Mouse (Mus musculus): Measurements from ENCODE around the gene Pip4k2c. TPM values are rescaled to one million over a fixed set of nuclear protein-coding genes. Genes with fewer than 3 reads are reported as not detected.

Pip4k2c gene
- polyA plus RNA-seq (2016; fragmentation: Nextera tagmentation; extraction: Ambion mirVana), result 27.9 and 29.3 TPM in 2 replicates

- peaks cover 21% of the 10 kb centered on the region for H3K36me3 ChIP-seq
- no peaks in the 10 kb centered on the region for H3K27me3 ChIP-seq (ENCODE audit: insufficient read depth, poor library complexity, severe bottlenecking)
- DNase-seq (ENCODE audit: low spot score), result peak; percentile 95
- peak within 1 kb of the TSS; percentile 88 for H3K27ac ChIP-seq
- peaks cover 20% of the 10 kb centered on the region for H3K4me1 ChIP-seq
- no peaks in the 10 kb centered on the region for H3K9me3 ChIP-seq
- H3K4me3 ChIP-seq, result peak within 1 kb of the TSS; percentile 94
- WGBS, result under 1% methylated on average over 46 of the region's 47 CpGs
These were observed at the start of gene Pip4k2c for GRCm38 (mm10) chr10:127211414-127211854. TSS of gene Pip4k2c (minus strand) at chr10:127211585.

- H3K27me3 ChIP-seq (ENCODE audit: insufficient read depth, poor library complexity, severe bottlenecking), result peaks cover 38% of the 10 kb centered on the region
- H3K9me3 ChIP-seq, result no peaks in the 10 kb centered on the region
- DNase-seq (ENCODE audit: low spot score), result no peak
- WGBS, result 72% methylated on average over 8 of the region's 8 CpGs
- peaks cover 9% of the 10 kb centered on the region for H3K4me1 ChIP-seq
- H3K27ac ChIP-seq, result no peak overlapping the region
- no peak overlapping the region for H3K4me3 ChIP-seq
- no peaks in the 10 kb centered on the region for H3K36me3 ChIP-seq
These were observed 47.1 kb upstream of the Pip4k2c start for GRCm38 (mm10) chr10:127258489-127258888.

- Histone ChIP-seq H3K4me1 (peaks cover 5% of the 10 kb centered on the region), H3K9me3 (no peaks in the 10 kb centered on the region), H3K27me3 (ENCODE audit: insufficient read depth, poor library complexity, severe bottlenecking) (peaks cover 32% of the 10 kb centered on the region), H3K36me3 (no peaks in the 10 kb centered on the region), H3K4me3 (no peak overlapping the region), H3K27ac (no peak overlapping the region)
- DNase-seq (ENCODE audit: low spot score), result no peak
- 79% methylated on average over 6 of the region's 6 CpGs for WGBS
These were observed 46.4 kb upstream of the Pip4k2c start for GRCm38 (mm10) chr10:127257790-127258189.

GRCm38 (mm10) chr10:127255625-127256345 lies 44.4 kb upstream of the Pip4k2c start:
- WGBS, result 19% methylated on average over 14 of the region's 14 CpGs
- Histone ChIP-seq H3K9me3 (no peaks in the 10 kb centered on the region), H3K27me3 (ENCODE audit: insufficient read depth, poor library complexity, severe bottlenecking) (peaks cover 12% of the 10 kb centered on the region), H3K36me3 (no peaks in the 10 kb centered on the region), H3K4me1 (no peaks in the 10 kb centered on the region), H3K4me3 (0 out of 2 replicates have a peak overlapping the region, but pooled peaks have one; percentile 5), H3K27ac (no peak overlapping the region)
- peak; percentile 92 for DNase-seq (ENCODE audit: low spot score)

- no peak for DNase-seq (ENCODE audit: low spot score)
- Histone ChIP-seq H3K4me3 (no peak overlapping the region), H3K9me3 (no peaks in the 10 kb centered on the region), H3K4me1 (no peaks in the 10 kb centered on the region), H3K27me3 (ENCODE audit: insufficient read depth, poor library complexity, severe bottlenecking) (peaks cover 9% of the 10 kb centered on the region; the same call in 1 of the 2 replicates), H3K36me3 (no peaks in the 10 kb centered on the region), H3K27ac (no peak overlapping the region)
- 78% methylated on average over 5 of the region's 5 CpGs for WGBS
These were observed 39.4 kb upstream of the Pip4k2c start for GRCm38 (mm10) chr10:127250810-127251209.

- WGBS, result 58% methylated on average over 18 of the region's 18 CpGs
- Histone ChIP-seq H3K27ac (no peak overlapping the region), H3K36me3 (no peaks in the 10 kb centered on the region), H3K4me1 (peaks cover 12% of the 10 kb centered on the region), H3K9me3 (no peaks in the 10 kb centered on the region), H3K4me3 (peak overlapping the region; percentile 34; the same call in 1 of the 2 replicates), H3K27me3 (ENCODE audit: insufficient read depth, poor library complexity, severe bottlenecking) (peaks cover 51% of the 10 kb centered on the region)
- no peak for DNase-seq (ENCODE audit: low spot score)
These were observed 26.9 kb upstream of the Pip4k2c start for GRCm38 (mm10) chr10:127238241-127238824.

- no peak overlapping the region for H3K4me3 ChIP-seq
- no peak overlapping the region for H3K27ac ChIP-seq
- 39% methylated on average over 9 of the region's 9 CpGs for WGBS
- H3K9me3 ChIP-seq, result no peaks in the 10 kb centered on the region
- H3K27me3 ChIP-seq (ENCODE audit: insufficient read depth, poor library complexity, severe bottlenecking), result peaks cover 52% of the 10 kb centered on the region
- peaks cover 15% of the 10 kb centered on the region for H3K4me1 ChIP-seq
- no peaks in the 10 kb centered on the region for H3K36me3 ChIP-seq
- no peak for DNase-seq (ENCODE audit: low spot score)
These were observed 25.2 kb upstream of the Pip4k2c start for GRCm38 (mm10) chr10:127236541-127236940.

GRCm38 (mm10) chr10:127233141-127233540 lies 21.8 kb upstream of the Pip4k2c start:
- WGBS, result 68% methylated on average over 9 of the region's 9 CpGs

GRCm38 (mm10) chr10:127231741-127232140 lies 20.4 kb upstream of the Pip4k2c start:
- H3K9me3 ChIP-seq, result no peaks in the 10 kb centered on the region
- DNase-seq (ENCODE audit: low spot score), result no peak
- H3K4me1 ChIP-seq, result peaks cover 16% of the 10 kb centered on the region
- H3K36me3 ChIP-seq, result no peaks in the 10 kb centered on the region
- no peak overlapping the region for H3K4me3 ChIP-seq
- 78% methylated on average over 14 of the region's 14 CpGs for whole genome bisulfite sequencing
- no peak overlapping the region for H3K27ac ChIP-seq
- H3K27me3 ChIP-seq (ENCODE audit: insufficient read depth, poor library complexity, severe bottlenecking), result peaks cover 56% of the 10 kb centered on the region

More at GRCm38 (mm10) chr10:127233141-127233540, 21.8 kb upstream of the Pip4k2c start:
- Histone ChIP-seq H3K4me1 (peaks cover 17% of the 10 kb centered on the region), H3K4me3 (no peak overlapping the region), H3K36me3 (no peaks in the 10 kb centered on the region), H3K27ac (no peak overlapping the region), H3K9me3 (no peaks in the 10 kb centered on the region), H3K27me3 (ENCODE audit: insufficient read depth, poor library complexity, severe bottlenecking) (peaks cover 57% of the 10 kb centered on the region)
- no peak for DNase-seq (ENCODE audit: low spot score)

GRCm38 (mm10) chr10:127230693-127231092 lies 19.3 kb upstream of the Pip4k2c start:
- WGBS, result 77% methylated on average over 12 of the region's 12 CpGs
- Histone ChIP-seq H3K4me3 (no peak overlapping the region), H3K27me3 (ENCODE audit: insufficient read depth, poor library complexity, severe bottlenecking) (peaks cover 45% of the 10 kb centered on the region), H3K4me1 (peaks cover 14% of the 10 kb centered on the region), H3K36me3 (no peaks in the 10 kb centered on the region), H3K9me3 (no peaks in the 10 kb centered on the region), H3K27ac (no peak overlapping the region)
- no peak for DNase-seq (ENCODE audit: low spot score)

GRCm38 (mm10) chr10:127228897-127229296 lies 17.5 kb upstream of the Pip4k2c start:
- Histone ChIP-seq H3K36me3 (no peaks in the 10 kb centered on the region), H3K27ac (no peak overlapping the region), H3K4me1 (peaks cover 14% of the 10 kb centered on the region), H3K9me3 (no peaks in the 10 kb centered on the region), H3K27me3 (ENCODE audit: insufficient read depth, poor library complexity, severe bottlenecking) (peaks cover 48% of the 10 kb centered on the region), H3K4me3 (no peak overlapping the region)
- DNase-seq (ENCODE audit: low spot score), result no peak
- 20% methylated on average over 4 of the region's 4 CpGs for WGBS

GRCm38 (mm10) chr10:127227163-127227562 lies 15.8 kb upstream of the Pip4k2c start:
- DNase-seq (ENCODE audit: low spot score), result no peak
- no peaks in the 10 kb centered on the region for H3K9me3 ChIP-seq
- no peak overlapping the region for H3K27ac ChIP-seq
- H3K4me1 ChIP-seq, result peaks cover 14% of the 10 kb centered on the region
- no peak overlapping the region for H3K4me3 ChIP-seq
- H3K36me3 ChIP-seq, result no peaks in the 10 kb centered on the region
- 81% methylated on average over 8 of the region's 8 CpGs for WGBS
- H3K27me3 ChIP-seq (ENCODE audit: insufficient read depth, poor library complexity, severe bottlenecking), result peaks cover 50% of the 10 kb centered on the region

GRCm38 (mm10) chr10:127226318-127226895 lies 15.0 kb upstream of the Pip4k2c start:
- DNase-seq (ENCODE audit: low spot score), result no peak
- Histone ChIP-seq H3K36me3 (no peaks in the 10 kb centered on the region), H3K4me3 (no peak overlapping the region), H3K9me3 (no peaks in the 10 kb centered on the region), H3K4me1 (peaks cover 10% of the 10 kb centered on the region), H3K27me3 (ENCODE audit: insufficient read depth, poor library complexity, severe bottlenecking) (peaks cover 50% of the 10 kb centered on the region), H3K27ac (no peak overlapping the region)
- WGBS, result 60% methylated on average over 8 of the region's 8 CpGs
